Mouse (Mus musculus) C2C12 (cell line): ENCODE measurements around the gene Vash2. TPM values are rescaled to one million over a fixed set of nuclear protein-coding genes. Genes with fewer than 3 reads are reported as not detected.

Experiments used
- H3K27me3 ChIP-seq: one replicate; pipeline ENCODE4 v1.6.1; 2011; ENCODE audit not compliant: control insufficient read depth, insufficient read depth, insufficient read length
- H3K36me3 ChIP-seq: one replicate; pipeline ENCODE4 v1.6.1; 2011; ENCODE audit not compliant: control insufficient read depth, insufficient read depth
- H3K4me3 ChIP-seq: one replicate; pipeline ENCODE4 v1.5.1; 2011; ENCODE audit warnings: mild to moderate bottlenecking, control low read depth; ENCODE audit not compliant: poor library complexity, insufficient read depth, severe bottlenecking
- H3K79me2 ChIP-seq: one replicate; pipeline ENCODE4 v1.6.1; 2011; ENCODE audit not compliant: control insufficient read depth, insufficient read depth
- H3K79me3 ChIP-seq: one replicate; pipeline ENCODE4 v1.6.1; 2011; ENCODE audit warnings: low read depth, control low read depth
- H3ac ChIP-seq: one replicate; pipeline ENCODE3; 2011; ENCODE audit warnings: low read depth; ENCODE audit not compliant: control insufficient read depth, insufficient read length
- CEBPB ChIP-seq: IDR thresholded peaks from one replicate; pipeline ENCODE4 v1.6.1; 2011; ENCODE audit warnings: low read depth, mild to moderate bottlenecking, control low read depth, moderate library complexity
- CTCF ChIP-seq: IDR thresholded peaks from one replicate; pipeline ENCODE4 v1.5.1; 2011; ENCODE audit not compliant: control insufficient read depth, insufficient read depth, insufficient read length
- FOSL1 ChIP-seq: IDR thresholded peaks from one replicate; pipeline ENCODE4 v1.8.0; 2011; ENCODE audit warnings: mild to moderate bottlenecking, low read length; ENCODE audit not compliant: poor library complexity, insufficient read depth, severe bottlenecking
- MAX ChIP-seq: IDR thresholded peaks from one replicate; pipeline ENCODE4 v1.6.1; 2011; ENCODE audit warnings: mild to moderate bottlenecking, control low read depth
- MYOD1 ChIP-seq: IDR thresholded peaks from one replicate; pipeline ENCODE4 v1.6.1; 2011; ENCODE audit warnings: low read depth; ENCODE audit not compliant: control insufficient read depth, insufficient read length
- MYOG ChIP-seq: IDR thresholded peaks from one replicate; pipeline ENCODE4 v1.6.1; 2011; ENCODE audit not compliant: control insufficient read depth, insufficient read length; ENCODE audit errors: extremely low read depth
- USF1 ChIP-seq: IDR thresholded peaks from one replicate; pipeline ENCODE4 v1.6.1; 2011; ENCODE audit warnings: low read depth, mild to moderate bottlenecking, control low read depth, moderate library complexity
- polyA plus RNA-seq: library from polyadenylated mRNA; unstranded; fragments of >200 nt; fragmentation: generic; extraction: Trizol; gene quantifications from one replicate; pipeline ENCODE4 v1.2.1, GENCODE M21; 2012; ENCODE audit warnings: missing spikeins

The Vash2 gene
- polyA plus RNA-seq, 1 experiment: 15.6 TPM

- H3K27me3 ChIP-seq: no peaks in the 10 kb centered on the region
- peaks cover 21% of the 10 kb centered on the region for H3K79me3 ChIP-seq
- peaks cover 48% of the 10 kb centered on the region for H3K79me2 ChIP-seq
- no peak for TF ChIP-seq CTCF
- peak; percentile 62 for TF ChIP-seq MAX
- no peak for TF ChIP-seq MYOD1
- no peaks in the 10 kb centered on the region for H3K36me3 ChIP-seq
- H3ac ChIP-seq: peak within 1 kb of the TSS; percentile 88
- peak within 1 kb of the TSS; percentile 69 for H3K4me3 ChIP-seq
Measured at GRCm38 (mm10) chr1:190911415-190912123, 67.5 kb downstream of the Vash2 start, which contains the start of gene Rps6kc1. TSS of gene Rps6kc1 (minus strand) at chr1:190911770.

DNA sequence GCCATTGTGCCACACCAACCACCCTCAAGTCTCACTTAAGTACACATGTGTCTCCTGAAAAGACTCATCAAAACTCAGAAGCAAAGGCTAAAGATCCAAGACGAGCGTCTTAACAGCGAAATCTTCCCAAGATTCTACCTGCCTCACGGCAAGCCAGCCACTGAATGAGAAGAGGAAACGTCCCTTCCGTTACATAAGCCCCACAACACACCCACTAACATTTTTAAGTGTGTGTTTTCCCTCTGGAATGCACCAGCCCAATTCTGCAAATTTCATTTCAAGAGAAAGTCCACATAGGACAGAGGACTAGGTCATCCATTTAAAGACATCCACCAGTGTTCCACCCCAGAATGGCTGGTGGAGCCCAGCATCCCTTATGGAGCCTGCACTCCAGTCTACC, 68.3 kb downstream of the Vash2 start:
- Histone ChIP-seq H3K79me3 (peaks cover 21% of the 10 kb centered on the region), H3K27me3 (no peaks in the 10 kb centered on the region), H3K4me3 (peak overlapping the region; percentile 69), H3K36me3 (no peaks in the 10 kb centered on the region), H3ac (peak overlapping the region; percentile 88), H3K79me2 (peaks cover 55% of the 10 kb centered on the region)
- TF ChIP-seq CTCF (no peak), MYOG (no peak), FOSL1 (no peak), MYOD1 (no peak), USF1 (no peak)

DNA sequence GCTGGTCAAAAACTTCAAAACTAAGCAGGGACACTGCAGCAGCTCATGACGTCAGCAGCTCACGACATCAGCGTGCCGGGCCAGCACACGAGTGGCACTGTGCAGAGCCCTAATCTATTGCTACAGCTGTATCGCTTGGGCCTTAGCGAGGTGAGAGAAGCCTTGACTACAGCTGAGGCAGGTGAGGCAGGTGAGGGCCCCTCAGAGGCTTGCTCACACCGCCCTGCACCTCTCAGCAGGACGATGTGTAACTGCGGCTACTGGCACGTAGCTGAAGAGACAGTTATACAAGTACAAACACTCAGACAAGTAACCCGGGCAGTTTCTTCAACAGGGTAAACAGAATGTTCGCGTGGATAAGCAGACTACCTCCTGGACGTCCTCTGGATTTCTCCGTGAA, 74.4 kb downstream of the Vash2 start:
- H3K4me3 ChIP-seq: no peak overlapping the region
- H3K79me2 ChIP-seq: peaks cover 50% of the 10 kb centered on the region
- peaks cover 9% of the 10 kb centered on the region for H3K79me3 ChIP-seq
- no peaks in the 10 kb centered on the region for H3K27me3 ChIP-seq
- no peak overlapping the region for H3ac ChIP-seq
- peaks cover 19% of the 10 kb centered on the region for H3K36me3 ChIP-seq
- TF ChIP-seq CEBPB (no peak), FOSL1 (no peak), USF1 (no peak), CTCF (no peak), MYOG (no peak), MAX (no peak)

GRCm38 (mm10) chr1:190904136-190904535, 75.0 kb downstream of the Vash2 start:
- Histone ChIP-seq H3K79me2 (peaks cover 45% of the 10 kb centered on the region), H3K4me3 (no peak overlapping the region), H3K79me3 (peaks cover 9% of the 10 kb centered on the region), H3ac (no peak overlapping the region), H3K36me3 (peaks cover 19% of the 10 kb centered on the region), H3K27me3 (no peaks in the 10 kb centered on the region)
- TF ChIP-seq MYOD1: no peak
- TF ChIP-seq CTCF: no peak
- no peak for TF ChIP-seq MYOG
- TF ChIP-seq USF1: no peak
- TF ChIP-seq FOSL1: no peak
- no peak for TF ChIP-seq MAX
- TF ChIP-seq CEBPB: no peak

- H3ac ChIP-seq: no peak overlapping the region
- H3K79me2 ChIP-seq: peaks cover 14% of the 10 kb centered on the region
- no peak overlapping the region for H3K4me3 ChIP-seq
- H3K36me3 ChIP-seq: peaks cover 31% of the 10 kb centered on the region
- TF ChIP-seq CTCF (no peak), CEBPB (no peak), USF1 (no peak), MYOD1 (peak; percentile 53), FOSL1 (no peak), MAX (peak; percentile 23)
- no peaks in the 10 kb centered on the region for H3K79me3 ChIP-seq
- H3K27me3 ChIP-seq: no peaks in the 10 kb centered on the region
Measured at GRCm38 (mm10) chr1:190901082-190901481, 78.0 kb downstream of the Vash2 start.

DNA sequence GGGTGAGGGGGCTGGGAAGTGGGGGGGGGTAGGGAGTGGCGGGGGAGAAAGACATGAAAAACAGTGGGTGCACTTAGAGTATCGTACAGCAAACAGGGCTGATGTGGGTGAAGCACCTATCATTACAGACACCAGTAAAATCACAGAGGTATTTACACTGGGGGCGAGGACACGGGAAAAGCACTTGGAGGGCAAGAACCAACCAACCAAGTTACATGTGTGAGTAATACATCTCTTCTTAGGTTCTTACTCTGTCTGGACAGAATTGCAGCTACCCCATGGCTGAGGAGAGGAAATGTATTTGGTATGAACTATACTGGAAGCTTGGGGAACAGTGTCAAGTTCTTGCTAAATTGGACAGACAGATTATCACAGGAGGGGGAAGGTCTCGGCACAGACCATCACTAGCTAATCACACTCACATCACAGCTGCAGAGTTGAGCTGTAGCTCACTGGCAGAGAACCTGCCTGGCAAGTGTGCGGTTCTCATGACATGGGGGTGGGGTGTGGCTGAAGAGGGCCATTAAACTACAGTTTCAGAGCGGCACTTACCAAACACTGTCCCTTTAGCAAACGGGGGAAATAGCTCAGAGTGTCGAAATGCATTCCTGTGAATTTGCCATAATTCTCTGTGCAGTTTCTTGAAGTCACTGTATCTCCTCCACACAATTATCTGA, 80.1 kb downstream of the Vash2 start:
- Histone ChIP-seq H3K4me3 (no peak overlapping the region), H3ac (no peak overlapping the region), H3K27me3 (no peaks in the 10 kb centered on the region), H3K36me3 (peaks cover 39% of the 10 kb centered on the region), H3K79me2 (no peaks in the 10 kb centered on the region), H3K79me3 (no peaks in the 10 kb centered on the region)
- TF ChIP-seq MAX: no peak
